Mouse (Mus musculus): ENCODE data around the gene Tet3.
A peak's percentile ranks its signal among the peaks of the same experiment; 100 is the strongest.

Tet3 gene

DNA sequence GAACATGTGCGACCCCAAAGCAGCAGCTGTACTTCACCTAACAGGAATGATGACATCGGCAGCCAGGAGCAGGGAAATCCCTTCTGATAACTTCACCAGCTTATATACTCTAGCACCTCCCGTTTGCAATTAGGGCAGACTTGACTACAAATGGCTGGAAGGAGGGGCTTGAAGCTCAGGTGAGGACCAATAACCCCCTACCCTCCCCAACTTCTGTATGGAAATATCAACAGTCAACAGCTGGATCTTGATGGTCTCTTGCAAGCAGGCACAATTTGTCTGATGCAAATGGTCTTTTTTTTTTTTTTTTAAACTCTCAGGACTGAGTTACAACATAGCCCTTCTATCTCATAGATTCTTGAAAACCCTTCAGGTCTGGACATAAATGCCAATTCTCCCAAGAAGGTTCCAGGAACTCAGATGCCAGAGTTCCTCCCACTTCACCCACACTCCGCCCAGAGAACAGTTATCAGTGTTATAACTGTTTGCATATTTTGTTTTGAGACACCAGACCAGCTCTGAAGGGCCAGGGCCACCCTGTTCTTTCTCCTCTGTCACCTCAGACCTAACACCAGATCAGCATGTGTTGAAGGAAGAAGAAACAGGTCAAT lies at the start of gene Tet3:
Gene Tet3 (minus strand): TSS at position 51 of the 611 bp plus-strand sequence.
- DNase-seq (ENCODE audit: low read depth, low spot score): no peak

DNA sequence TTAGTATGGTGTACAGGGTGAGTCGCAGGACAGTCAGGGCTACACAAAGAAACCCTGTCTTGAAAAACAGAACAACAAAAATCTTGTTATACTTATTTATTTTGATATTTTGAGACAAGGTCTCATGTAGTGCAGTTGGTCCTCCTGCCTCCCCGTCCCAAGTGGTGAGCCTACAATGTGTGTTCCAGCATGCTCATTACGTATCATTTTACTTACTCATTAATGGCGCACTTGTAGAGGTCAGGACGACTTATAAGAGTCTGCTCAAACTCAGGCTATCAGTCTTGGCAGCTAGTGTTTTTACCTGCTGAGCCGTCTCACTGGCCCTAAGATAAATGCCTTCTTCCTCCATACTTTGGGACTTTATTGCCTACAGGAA lies 48.3 kb upstream of the Tet3 start:
- DNase-seq (ENCODE audit: low read depth, low spot score): no peak

DNA sequence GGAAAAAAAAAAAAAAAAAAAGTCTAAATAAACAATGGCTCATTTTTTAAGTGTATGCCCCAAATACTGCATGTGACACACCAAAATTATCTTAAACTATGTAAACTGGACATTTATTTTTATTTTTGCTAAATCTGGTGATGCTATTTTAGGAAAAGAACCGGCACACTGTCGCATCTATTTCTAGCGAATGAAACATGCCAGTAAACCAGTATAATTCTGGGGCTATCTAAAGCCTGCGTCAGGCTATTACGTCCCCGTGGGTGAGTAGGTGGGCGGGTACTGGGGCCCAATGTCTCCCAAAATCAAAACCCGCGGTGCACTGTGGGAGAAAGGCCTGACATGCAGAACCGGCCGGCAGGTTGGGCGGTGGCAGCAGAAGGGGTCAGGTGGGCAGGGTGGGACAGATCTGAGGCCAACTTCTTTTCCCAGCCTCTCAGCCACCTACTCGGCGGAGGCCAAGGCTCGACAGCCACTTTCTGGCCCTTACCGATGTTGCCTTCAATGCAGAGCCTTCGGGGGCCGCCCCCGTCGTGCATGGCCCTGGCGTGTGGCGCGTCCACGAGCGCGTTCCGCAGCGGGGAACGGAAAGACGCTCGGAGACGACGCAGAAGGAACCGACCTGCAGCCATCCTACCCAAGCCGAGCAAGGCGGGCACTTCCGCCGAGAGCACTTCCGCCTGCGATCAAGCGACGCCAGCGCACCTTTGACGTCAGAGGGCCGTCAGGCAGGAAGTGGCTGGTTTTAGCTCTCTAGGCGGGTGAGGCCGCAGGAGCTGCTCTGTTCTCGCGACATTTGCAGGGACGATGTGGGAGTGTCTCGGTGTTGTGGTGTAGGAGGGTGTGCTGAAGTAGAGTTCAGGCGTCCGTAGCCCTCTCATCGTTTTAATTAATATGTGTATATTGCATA lies 47.6 kb upstream of the Tet3 start, which contains the start of gene Dguok:
Gene Dguok (minus strand): TSS at position 712 of the 910 bp plus-strand sequence.
- peak; percentile 93 for DNase-seq (ENCODE audit: low read depth, low spot score)

DNA sequence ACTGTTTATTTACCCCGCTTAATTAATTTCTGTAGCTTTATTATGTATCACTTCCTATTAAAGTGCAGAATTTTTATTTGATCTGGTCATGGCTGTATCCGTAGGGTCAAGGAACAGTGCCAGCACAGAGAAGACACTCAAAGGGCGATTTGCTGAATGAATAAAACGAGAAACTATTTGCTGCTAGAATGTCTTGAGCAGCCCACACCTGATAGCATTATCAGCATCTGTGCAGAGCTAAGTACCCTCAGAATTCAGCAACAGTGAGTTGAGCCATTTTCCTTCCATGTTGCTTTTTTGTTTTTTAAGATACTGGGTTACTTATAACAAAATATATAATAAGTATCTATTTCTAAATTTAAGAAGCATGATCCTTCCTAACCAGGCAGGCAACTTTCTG lies 46.7 kb upstream of the Tet3 start:
- no peak for DNase-seq (ENCODE audit: low read depth, low spot score)

DNA sequence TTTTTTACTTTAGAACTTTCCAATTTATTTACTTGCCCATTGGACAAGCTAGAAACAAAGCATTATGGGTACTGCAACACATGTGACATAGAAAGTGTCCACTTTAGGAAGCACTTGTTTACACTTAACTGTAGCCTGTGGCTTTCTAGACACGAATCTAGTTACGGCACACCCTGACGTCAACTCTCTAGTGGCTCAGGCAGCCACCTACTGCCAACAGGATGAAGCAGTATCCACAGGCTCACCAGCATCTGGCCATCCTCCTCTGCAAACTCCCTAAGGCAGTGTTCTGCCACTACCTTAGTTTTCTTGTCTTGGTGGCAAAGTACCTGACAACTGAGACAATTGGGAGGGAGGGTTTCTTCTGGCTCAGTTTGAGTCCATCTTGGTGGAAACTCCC lies 44.5 kb upstream of the Tet3 start:
- no peak for DNase-seq (ENCODE audit: low read depth, low spot score)

GRCm38 (mm10) chr6:83502656-83503055 lies 43.8 kb upstream of the Tet3 start:
- no peak for DNase-seq (ENCODE audit: low read depth, low spot score)

DNA sequence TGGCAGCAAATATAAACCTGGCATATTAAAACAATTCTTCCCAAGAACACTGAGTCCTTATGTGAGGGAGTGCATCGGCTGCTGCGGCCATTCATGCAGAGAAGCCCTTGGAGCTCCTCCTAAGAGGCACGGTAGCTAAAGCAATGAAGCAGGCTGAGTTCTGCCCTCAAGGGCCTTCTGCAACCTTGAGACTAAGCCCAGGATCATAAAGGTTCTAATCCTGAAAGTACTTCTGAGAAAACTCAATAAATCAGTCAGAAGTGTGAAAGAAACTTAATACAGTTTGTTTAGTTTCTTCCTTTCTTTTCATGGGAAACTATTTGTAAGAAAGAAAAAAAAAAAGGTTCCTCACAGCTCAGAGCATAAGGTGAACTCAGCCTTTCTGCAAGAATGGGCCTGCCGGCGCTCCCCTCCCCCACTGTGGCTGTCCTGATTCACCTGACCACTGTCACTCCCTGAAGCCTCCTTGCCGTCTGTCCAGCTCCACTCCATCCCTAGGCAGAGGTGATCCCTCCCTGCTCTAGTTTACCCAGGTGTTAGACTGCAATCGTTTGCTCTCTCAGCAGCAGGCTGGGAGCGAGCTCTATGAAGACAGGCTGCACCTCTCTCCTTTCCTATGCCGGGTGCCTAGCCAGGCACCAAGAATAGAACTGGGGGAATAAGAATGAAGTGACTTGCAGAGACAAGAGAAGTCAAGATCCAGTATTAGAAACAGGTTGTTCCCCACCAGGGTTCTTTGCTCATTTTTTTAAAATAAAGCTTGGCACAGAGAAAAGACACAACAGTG lies 42.8 kb upstream of the Tet3 start:
- DNase-seq (ENCODE audit: low read depth, low spot score): no peak

GRCm38 (mm10) chr6:83500462-83500861 lies 41.6 kb upstream of the Tet3 start:
- DNase-seq (ENCODE audit: low read depth, low spot score): no peak

DNA sequence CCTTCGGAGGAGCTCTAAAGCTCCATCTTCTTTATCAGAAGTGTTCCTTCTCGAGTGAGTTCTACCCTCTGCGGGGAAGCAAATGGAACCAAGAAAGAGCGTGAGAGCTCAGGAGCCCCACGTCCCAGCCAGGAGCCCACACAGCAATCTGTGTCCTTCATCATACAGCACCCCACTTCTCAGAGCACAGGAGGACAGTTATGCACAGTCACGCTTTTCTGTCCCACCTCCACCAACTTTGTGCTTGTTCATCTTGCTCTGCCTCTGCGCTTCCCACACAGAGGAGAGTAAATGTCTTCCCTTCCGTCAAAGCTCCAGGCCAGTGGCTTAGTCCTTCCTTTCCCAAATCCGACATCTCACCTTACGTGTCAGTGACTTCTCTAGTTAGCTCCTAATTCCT lies 40.2 kb upstream of the Tet3 start:
- no peak for DNase-seq (ENCODE audit: low read depth, low spot score)

DNA sequence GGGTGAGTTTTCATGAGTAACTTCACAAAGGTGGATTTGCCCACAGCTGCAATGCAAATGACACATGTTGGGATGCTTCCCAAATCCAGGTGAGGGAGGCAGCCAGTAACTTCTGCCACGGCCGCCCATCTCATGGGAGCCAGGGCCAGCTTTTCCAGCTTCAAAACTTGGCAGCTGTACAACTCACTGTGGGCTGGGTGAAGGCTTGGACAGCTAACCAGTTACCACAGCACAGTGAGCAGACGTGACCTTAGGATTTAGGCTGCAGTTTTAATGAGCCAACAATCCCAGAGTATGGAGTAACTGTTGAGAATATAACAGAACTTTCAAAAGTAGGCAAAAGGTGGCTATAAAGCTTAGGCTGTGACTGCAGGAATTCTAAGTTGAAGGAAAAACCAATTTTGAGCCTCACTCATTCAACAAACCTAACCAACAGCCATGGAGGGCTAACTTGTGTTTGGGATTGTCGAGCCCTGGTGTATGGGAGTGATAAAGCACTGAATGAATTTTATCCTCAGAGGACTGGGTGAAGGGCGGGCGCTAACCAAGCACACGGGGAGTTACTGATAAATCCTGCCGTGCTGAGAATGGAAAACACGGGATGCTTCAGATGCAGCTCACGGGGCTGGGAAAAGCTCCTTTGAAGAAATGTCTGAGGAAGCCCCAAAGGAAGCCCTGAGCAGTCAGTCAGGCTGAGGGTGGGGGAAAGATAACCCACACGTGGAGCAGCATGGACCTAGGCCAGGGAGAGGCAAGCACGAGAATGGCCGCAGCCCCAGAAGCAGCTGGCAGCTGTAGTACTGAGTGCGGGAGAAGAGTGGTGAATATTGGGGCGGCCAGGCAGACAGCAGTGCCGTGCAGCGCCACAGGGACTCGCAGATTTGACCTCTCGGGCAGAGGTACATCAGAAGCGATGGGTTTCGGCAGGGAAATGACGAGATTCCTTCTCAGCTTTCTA lies 38.1 kb upstream of the Tet3 start:
- no peak for DNase-seq (ENCODE audit: low read depth, low spot score)

DNA sequence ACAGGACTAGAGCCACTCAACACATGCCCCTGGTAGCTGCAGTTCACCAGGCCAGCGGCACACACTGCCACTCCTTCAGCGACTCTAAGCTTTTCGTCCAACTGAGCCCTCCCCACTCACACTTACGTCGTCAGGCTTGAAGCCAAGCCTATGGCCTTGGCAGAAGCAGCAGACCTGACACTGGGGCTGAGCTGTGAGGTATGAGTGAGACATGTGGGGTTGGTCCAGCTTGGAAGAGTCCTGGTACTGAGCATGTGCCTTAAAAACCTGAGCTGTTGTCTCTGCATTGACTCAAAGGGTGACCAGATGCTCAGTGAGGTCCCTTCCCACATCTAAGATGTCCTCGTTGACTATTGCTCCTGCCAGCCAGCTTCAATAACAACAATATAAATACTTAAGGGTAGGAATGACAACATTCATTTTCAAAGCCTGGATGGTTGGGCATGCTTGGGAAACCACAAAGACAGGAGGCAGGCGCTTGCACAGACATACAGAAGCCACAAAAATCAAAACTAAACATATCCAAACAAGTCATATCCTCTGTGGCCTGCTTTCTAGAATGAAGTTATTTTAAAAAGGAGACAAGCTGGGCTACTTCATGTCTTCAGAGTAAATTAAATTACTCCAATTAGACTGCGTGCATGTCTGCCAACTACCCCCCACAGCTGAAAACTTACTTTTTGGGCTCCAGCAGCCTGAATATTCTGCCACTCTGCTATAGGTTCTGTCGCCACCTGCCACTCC lies 37.3 kb upstream of the Tet3 start:
- DNase-seq (ENCODE audit: low read depth, low spot score): no peak

- DNase-seq (ENCODE audit: low read depth, low spot score): no peak
These were observed 31.7 kb upstream of the Tet3 start for GRCm38 (mm10) chr6:83490622-83491021.

DNA sequence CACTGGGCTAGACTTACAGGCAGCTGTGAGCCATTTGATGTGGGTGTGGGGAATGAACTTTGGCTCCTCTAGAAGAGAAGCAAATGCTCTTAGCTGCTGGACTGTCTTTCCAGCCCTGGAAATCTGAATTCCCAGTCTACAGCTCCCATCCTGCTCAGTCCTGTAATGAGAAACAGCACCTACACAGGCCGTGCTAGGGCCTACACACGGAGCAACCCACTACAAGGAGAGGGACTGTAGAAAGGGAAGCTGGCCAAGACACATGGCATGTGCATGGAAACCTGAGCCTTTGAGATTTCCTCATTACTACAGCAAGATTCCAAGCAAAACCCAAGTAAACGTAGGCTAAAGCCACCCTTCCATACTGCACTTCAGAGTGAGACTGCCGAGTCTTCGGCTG lies 29.3 kb upstream of the Tet3 start:
- no peak for DNase-seq (ENCODE audit: low read depth, low spot score)

- no peak for DNase-seq (ENCODE audit: low read depth, low spot score)
These were observed 28.4 kb upstream of the Tet3 start for GRCm38 (mm10) chr6:83487298-83487697.

- DNase-seq (ENCODE audit: low read depth, low spot score): no peak
These were observed 27.0 kb upstream of the Tet3 start for GRCm38 (mm10) chr6:83485854-83486253.

GRCm38 (mm10) chr6:83483776-83484175 lies 24.9 kb upstream of the Tet3 start:
- DNase-seq (ENCODE audit: low read depth, low spot score): no peak

- no peak for DNase-seq (ENCODE audit: low read depth, low spot score)
These were observed 23.7 kb upstream of the Tet3 start for GRCm38 (mm10) chr6:83482418-83483085.

GRCm38 (mm10) chr6:83480019-83480655 lies 21.3 kb upstream of the Tet3 start:
- DNase-seq (ENCODE audit: low read depth, low spot score): no peak

DNA sequence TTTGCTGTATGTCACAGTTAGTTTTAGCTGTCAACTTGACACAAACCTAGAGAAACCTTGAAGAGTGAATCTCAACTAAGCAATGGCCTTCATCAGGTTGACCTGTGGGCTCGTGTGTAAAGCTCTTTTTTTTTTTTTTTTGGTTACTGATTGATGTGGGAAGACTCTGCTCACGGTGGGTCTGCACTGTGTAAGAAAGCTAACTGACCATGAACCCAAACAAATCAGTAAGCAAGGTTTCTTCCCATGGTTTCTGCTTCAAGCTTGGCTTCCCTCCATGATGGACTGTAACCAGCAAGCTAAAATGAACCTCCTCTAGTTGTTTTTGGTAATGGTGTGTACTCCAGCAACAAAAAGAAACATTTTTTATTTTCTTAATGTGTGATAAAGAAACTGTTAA lies 20.3 kb upstream of the Tet3 start:
- DNase-seq (ENCODE audit: low read depth, low spot score): no peak
